Mouse (Mus musculus) CH12.LX (cell line): Measurements from ENCODE around the gene Patj. TPM values are rescaled to one million over a fixed set of nuclear protein-coding genes. Genes with fewer than 3 reads are reported as not detected.

Experiments
- DNase-seq: peaks from one replicate; pipeline ENCODE4 v3.0.0-alpha.2; 2013; ENCODE audit errors: extremely low read depth
- H3K27ac ChIP-seq: 2 replicates; pipeline ENCODE4 v1.5.1; 2012; ENCODE audit warnings: low read depth, mild to moderate bottlenecking, control low read depth, moderate library complexity; ENCODE audit not compliant: insufficient read depth
- H3K27me3 ChIP-seq: replicated peaks from 2 replicates; pipeline ENCODE3; 2012; ENCODE audit warnings: inconsistent platforms
- H3K36me3 ChIP-seq, 2 experiments: replicated peaks in 1 of 2; 2 replicates each; pipeline versions ENCODE3 to v1.6.1; 2012; ENCODE audit warnings: inconsistent platforms in 1 of 2, low read length in 1 of 2, mild to moderate bottlenecking in 1 of 2, mixed read lengths in 1 of 2, moderate library complexity in 1 of 2; ENCODE audit not compliant: control insufficient read depth in 1 of 2, insufficient read depth in 1 of 2
- H3K4me1 ChIP-seq, 2 experiments: 2 replicates each; pipeline ENCODE4 v1.6.1; 2012; ENCODE audit warnings: inconsistent platforms in 1 of 2, moderate library complexity in 1 of 2; ENCODE audit not compliant: insufficient read depth in 2 of 2, control insufficient read depth in 1 of 2
- H3K4me2 ChIP-seq: 2 replicates; pipeline ENCODE4 v1.6.1; 2012; ENCODE audit warnings: low read depth, mild to moderate bottlenecking, control low read depth; ENCODE audit not compliant: poor library complexity, insufficient read depth, severe bottlenecking
- H3K4me3 ChIP-seq, 3 experiments: fragments of 150-350 bp in 1 of 3; sonication (generic) in 1 of 3; replicated peaks in 1 of 3; 2 replicates each; pipeline versions ENCODE3 to v1.5.1; 2011 to 2012; ENCODE audit warnings: low read depth in 2 of 3, low read length in 2 of 3, mild to moderate bottlenecking in 2 of 3, moderate library complexity in 2 of 3, control low read depth in 1 of 3, improper control_type of control experiment in 1 of 3, inconsistent platforms in 1 of 3, mixed read lengths in 1 of 3; ENCODE audit not compliant: poor library complexity in 1 of 3
- H3K79me2 ChIP-seq: replicated peaks from 2 replicates; pipeline ENCODE4 v1.6.1; 2012; ENCODE audit warnings: mild to moderate bottlenecking, moderate library complexity; ENCODE audit not compliant: control insufficient read depth, poor library complexity, insufficient read depth, severe bottlenecking; ENCODE audit errors: extremely low read depth
- H3K9ac ChIP-seq: 2 replicates; pipeline ENCODE4 v1.6.1; 2012; ENCODE audit warnings: low read depth, mild to moderate bottlenecking, control low read depth, moderate library complexity; ENCODE audit not compliant: insufficient read depth
- H3K9me3 ChIP-seq: replicated peaks from 2 replicates; pipeline ENCODE3; 2012; ENCODE audit warnings: low read length, inconsistent platforms, mixed read lengths
- CHD1 ChIP-seq: IDR thresholded peaks from 2 replicates; pipeline ENCODE4 v1.6.1; 2012; ENCODE audit warnings: low read depth, low read length, improper control_type of control experiment, inconsistent platforms
- ELF1 ChIP-seq: IDR thresholded peaks from 2 replicates; pipeline ENCODE4 v1.6.1; 2014; ENCODE audit warnings: low read depth, mild to moderate bottlenecking, inconsistent platforms, low read length, improper control_type of control experiment
- GABPA ChIP-seq: IDR thresholded peaks from 2 replicates; pipeline ENCODE4 v1.6.1; 2012; ENCODE audit warnings: low read depth, low read length, improper control_type of control experiment, inconsistent platforms; ENCODE audit not compliant: insufficient replicate concordance
- JUND ChIP-seq: conservative IDR thresholded peaks from 2 replicates; pipeline ENCODE4 v1.6.1; 2011; ENCODE audit warnings: low read depth, low read length, improper control_type of control experiment
- KAT2A ChIP-seq: IDR thresholded peaks from 2 replicates; pipeline ENCODE4 v1.6.1; 2012; ENCODE audit warnings: low read length, improper control_type of control experiment, inconsistent platforms; ENCODE audit not compliant: insufficient replicate concordance
- MAZ ChIP-seq: IDR thresholded peaks from 2 replicates; pipeline ENCODE4 v1.6.1; 2012; ENCODE audit warnings: low read depth, mild to moderate bottlenecking, inconsistent platforms, low read length, improper control_type of control experiment, moderate library complexity
- MEF2A ChIP-seq: IDR thresholded peaks from 2 replicates; pipeline ENCODE4 v1.6.1; 2014; ENCODE audit warnings: low read depth, mild to moderate bottlenecking, inconsistent platforms, low read length, improper control_type of control experiment, borderline replicate concordance
- NRF1 ChIP-seq: IDR thresholded peaks from 2 replicates; pipeline ENCODE4 v1.6.1; 2014; ENCODE audit warnings: low read depth, mild to moderate bottlenecking, inconsistent platforms, low read length, improper control_type of control experiment, moderate library complexity
- POLR2AphosphoS2 ChIP-seq: IDR thresholded peaks from 2 replicates; pipeline ENCODE4 v1.6.1; 2011; ENCODE audit warnings: low read depth, low read length, improper control_type of control experiment
- SIN3A ChIP-seq: IDR thresholded peaks from 2 replicates; pipeline ENCODE4 v1.6.1; 2012; ENCODE audit warnings: low read length, improper control_type of control experiment, inconsistent platforms
- SMC3 ChIP-seq: IDR thresholded peaks from 2 replicates; pipeline ENCODE4 v1.6.1; 2011; ENCODE audit warnings: low read depth, low read length, improper control_type of control experiment
- dilution Hi-C: fragments of 300-500 bp; cut with MboI; formaldehyde crosslinking; loops from 2 replicates; pipeline ENCODE4 v1.14.3; 2020; ENCODE audit warnings: low sequenced_read_pairs; ENCODE audit not compliant: extremely low pct_unique_long_range_greater_than_20kb, extremely low pct_ligation_motif_present
- in situ Hi-C: fragments of 300-500 bp; cut with MboI; formaldehyde crosslinking; loops from 3 replicates; pipeline ENCODE4 v1.14.3; 2019; ENCODE audit warnings: low sequenced_read_pairs, low pct_ligation_motif_present, low pct_unique_long_range_greater_than_20kb, mixed read lengths
- polyA plus RNA-seq: library from polyadenylated mRNA; unstranded; fragments of >175 nt; gene quantifications from 2 replicates; pipeline ENCODE4 v1.2.1, GENCODE M21; 2012; ENCODE audit warnings: low read depth; ENCODE audit not compliant: insufficient read length
- total RNA-seq, 2 experiments: library from RNA; depleted of rRNA; stranded (reverse); fragments of 300-350 nt in 1 of 2; fragments of >200 nt in 1 of 2; gene quantifications; 2 replicates each; pipeline ENCODE4 v1.2.3; 2012 to 2014

The Patj gene
- total and polyA plus RNA-seq, 3 experiments: 1.2 to 6.1 (median 2.0) TPM

DNA sequence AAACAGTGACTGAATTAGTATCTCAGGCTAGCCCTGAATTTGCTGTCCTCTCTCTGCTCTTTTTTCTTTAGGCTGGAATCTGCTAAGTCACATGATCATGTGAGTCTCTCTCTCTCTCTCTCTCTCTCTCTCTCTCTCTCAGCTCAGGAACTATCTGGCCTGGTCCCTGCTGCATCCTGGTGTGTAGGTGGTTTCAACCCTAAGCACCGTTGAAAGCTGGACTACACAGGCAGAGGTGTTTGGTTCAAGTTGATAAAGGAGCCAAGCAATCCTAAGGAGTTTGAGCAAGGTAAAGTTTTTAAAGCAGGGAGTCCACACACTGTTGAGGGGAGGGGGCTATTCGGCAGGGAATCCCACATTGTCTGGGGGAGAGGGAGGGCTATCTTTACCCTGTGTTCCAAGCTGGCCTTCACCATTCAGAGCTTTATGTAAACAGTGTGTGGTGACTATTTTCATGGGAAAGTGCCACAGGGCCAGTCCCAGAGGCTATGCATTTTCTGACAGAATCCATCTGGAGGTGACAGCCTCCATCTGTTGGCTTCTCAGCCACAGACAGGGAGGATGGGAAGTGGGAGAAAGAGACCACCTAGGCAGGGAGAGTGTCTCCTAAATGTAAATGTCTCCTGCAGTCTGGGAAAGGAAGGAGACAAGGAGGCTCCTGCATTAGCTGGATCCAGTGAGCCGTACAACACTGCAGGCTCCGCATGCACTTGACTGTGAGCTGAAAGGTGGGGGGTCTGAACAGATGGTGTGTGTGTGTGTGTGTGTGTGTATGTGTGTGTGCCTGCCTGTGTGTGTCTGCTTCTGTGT is 362.6 kb downstream of the Patj start:
- DNase-seq: no peak
- no peak overlapping the region for H3K27ac ChIP-seq
- H3K27me3 ChIP-seq: no peaks in the 10 kb centered on the region
- no peak overlapping the region for H3K4me3 ChIP-seq
- no peaks in the 10 kb centered on the region for H3K36me3 ChIP-seq
- dilution Hi-C loops (no loop called here), in situ Hi-C loops (no loop called here)
- H3K9ac ChIP-seq: no peak overlapping the region
- peaks cover 84% of the 10 kb centered on the region for H3K9me3 ChIP-seq
- TF ChIP-seq KAT2A (no peak), MEF2A (no peak), JUND (no peak), MAZ (no peak), SMC3 (no peak), SIN3A (no peak), CHD1 (no peak), ELF1 (no peak)
- no peaks in the 10 kb centered on the region for H3K4me1 ChIP-seq
- H3K79me2 ChIP-seq: no peaks in the 10 kb centered on the region
- no peak overlapping the region for H3K4me2 ChIP-seq

GRCm38 (mm10) chr4:98758872-98759518 is 363.4 kb downstream of the Patj start:
- Histone ChIP-seq H3K4me2 (no peak overlapping the region), H3K4me3 (no peak overlapping the region), H3K9me3 (peaks cover 82% of the 10 kb centered on the region), H3K79me2 (no peaks in the 10 kb centered on the region), H3K27ac (no peak overlapping the region), H3K27me3 (no peaks in the 10 kb centered on the region), H3K4me1 (no peaks in the 10 kb centered on the region), H3K36me3 (no peaks in the 10 kb centered on the region), H3K9ac (no peak overlapping the region)
- in situ Hi-C loops: no loop called here
- no peak for DNase-seq
- dilution Hi-C loops: no loop called here
- no peak for TF ChIP-seq NRF1
- TF ChIP-seq GABPA: no peak
- no peak for TF ChIP-seq POLR2AphosphoS2
- no peak for TF ChIP-seq JUND
